Mouse (Mus musculus): ENCODE measurements around the gene Tstd1.

The Tstd1 gene

GRCm38 (mm10) chr1:171419291-171419882 is 715 bp downstream of the Tstd1 start:
- no peak for DNase-seq (ENCODE audit: low spot score)

GRCm38 (mm10) chr1:171419905-171420304 is 1.2 kb downstream of the Tstd1 start:
- no peak for DNase-seq (ENCODE audit: low spot score)

GRCm38 (mm10) chr1:171422504-171423095 is 3.9 kb downstream of the Tstd1 start:
- peak; percentile 33 for DNase-seq (ENCODE audit: low spot score)

GRCm38 (mm10) chr1:171424638-171425037 is 6.0 kb downstream of the Tstd1 start:
- no peak for DNase-seq (ENCODE audit: low spot score)

- peak; percentile 62 for DNase-seq (ENCODE audit: low spot score)
These were observed 6.5 kb downstream of the Tstd1 start for GRCm38 (mm10) chr1:171425126-171425525.

DNA sequence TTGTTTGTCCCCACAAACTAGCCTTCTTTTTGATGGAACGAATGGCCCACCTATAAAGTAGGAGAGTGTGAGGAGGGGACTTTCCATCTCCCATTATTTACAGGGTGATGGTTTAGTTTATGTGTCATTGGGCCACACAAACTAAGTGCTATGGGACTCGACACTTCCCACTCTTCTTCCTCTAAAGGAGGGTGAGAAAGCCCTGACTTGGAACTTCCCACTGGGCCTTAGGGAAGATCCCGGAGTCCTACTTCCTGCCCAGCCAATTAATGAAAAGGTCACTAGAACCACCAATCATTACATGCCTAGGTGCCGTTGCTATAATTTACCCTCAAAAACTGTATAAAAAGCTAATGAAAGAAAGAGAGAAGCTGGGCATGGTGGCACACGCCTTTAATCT is 13.5 kb downstream of the Tstd1 start:
- DNase-seq (ENCODE audit: low spot score): no peak

DNA sequence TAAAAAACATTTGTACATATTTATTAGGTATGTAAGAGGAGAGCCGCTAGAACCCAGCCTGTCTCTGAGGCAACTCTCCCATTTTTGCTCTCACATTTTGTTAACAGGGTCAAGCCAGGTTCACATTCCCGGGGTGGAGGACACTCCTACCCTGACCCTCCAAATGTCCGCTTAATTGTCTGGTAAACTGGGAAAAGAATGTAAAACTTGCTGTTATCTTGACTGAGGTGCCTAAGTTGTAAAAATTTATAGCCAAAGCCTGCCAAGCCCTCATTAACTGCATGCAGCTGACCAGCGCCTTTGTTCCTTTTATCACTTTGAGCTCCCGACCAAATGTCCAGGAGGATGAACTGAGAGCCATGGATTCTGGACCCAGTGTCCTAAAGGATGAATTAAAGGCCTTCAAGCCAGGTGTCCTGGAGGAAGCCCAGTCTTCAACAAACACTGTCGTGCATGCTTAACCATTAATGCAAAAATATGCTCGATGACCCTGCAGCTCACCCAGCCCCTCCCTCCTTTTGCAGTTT is 16.7 kb downstream of the Tstd1 start:
- peak; percentile 32 for DNase-seq (ENCODE audit: low spot score)

GRCm38 (mm10) chr1:171435974-171436373 is 17.3 kb downstream of the Tstd1 start:
- DNase-seq (ENCODE audit: low spot score): no peak

GRCm38 (mm10) chr1:171437264-171438013 is 18.8 kb downstream of the Tstd1 start, which contains the start of gene F11r:
Gene F11r, plus strand, starts transcription at chr1:171437535.
- peak; percentile 93 for DNase-seq (ENCODE audit: low spot score)

- DNase-seq (ENCODE audit: low spot score): no peak
These were observed 19.5 kb downstream of the Tstd1 start for GRCm38 (mm10) chr1:171438014-171438670.

GRCm38 (mm10) chr1:171439072-171439471 is 20.4 kb downstream of the Tstd1 start:
- no peak for DNase-seq (ENCODE audit: low spot score)

DNA sequence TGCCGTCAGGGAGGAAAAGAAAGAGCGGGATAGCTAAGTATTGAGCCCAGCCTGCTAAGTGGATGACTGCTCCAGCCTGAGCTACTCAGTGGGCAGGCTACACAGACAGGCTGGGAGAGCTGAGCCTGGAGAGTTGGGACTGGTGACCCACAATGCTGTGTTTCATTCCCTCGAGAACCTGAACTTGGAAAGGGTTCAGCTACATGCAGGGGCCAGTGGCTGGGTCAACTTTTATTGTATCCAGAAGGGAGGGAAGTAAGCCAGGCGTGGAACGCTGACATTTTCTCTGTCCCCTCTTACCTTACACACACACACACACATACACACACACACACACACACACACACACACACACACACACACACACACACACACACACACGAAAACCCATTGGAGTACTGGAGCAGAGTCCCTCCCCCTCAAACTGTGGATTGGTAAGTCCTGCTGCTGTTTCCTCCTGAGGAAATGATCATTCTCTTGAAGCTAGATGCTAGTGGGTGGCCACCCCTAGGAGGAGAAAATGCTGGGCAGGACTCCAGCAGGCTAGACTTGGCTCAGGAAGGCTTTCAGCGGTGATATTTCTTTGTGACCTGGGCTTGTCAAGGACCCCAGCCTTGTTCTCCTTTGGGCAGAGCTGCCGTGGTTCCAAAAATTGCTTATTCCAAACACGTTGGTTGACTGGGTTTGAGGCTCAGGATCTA is 21.5 kb downstream of the Tstd1 start:
- DNase-seq (ENCODE audit: low spot score): no peak

DNA sequence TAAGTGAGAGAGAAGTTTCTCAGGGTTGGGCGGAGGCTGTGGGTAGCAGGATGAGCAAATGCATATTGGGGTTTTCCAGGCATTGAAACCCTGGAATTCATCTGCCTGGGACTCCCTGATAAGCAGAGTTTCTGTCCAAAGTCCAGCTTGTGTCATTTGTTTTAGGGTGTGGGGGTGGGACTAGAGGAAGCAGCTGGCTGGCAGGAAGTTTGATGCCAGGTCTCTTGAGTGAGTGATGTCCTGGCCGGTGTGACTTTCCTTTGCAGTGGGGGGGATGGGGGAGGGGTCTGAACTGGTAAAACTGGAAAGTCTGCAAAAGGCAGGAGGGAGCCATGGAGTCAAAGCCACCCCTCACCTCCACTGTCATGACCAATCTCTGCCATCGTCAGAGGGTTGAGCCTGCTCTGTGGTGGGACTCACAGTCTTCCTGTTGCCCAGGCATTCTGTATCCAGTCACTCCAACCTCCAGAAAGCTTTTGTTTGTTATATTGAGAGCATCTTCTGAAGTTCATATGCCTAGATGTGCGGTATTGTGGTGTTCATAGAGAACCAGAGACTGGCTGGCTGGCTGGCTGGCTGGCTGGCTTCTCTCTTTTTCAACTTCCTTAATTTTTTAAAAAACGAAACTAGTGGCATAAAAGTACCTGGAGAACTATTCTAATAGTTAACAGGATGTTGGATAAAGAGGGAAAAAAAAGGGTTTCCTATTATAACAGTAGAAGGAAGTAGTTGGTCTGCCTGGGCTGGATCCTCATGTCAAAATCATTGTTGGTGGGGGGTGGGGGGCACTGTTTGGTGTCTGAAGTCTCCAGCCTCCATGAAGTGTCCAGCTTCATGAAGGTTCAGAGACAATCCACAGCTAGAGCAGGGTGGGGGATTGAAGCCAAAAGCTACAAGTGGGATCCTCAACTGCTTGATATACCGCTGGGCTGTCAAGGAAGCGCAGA is 23.1 kb downstream of the Tstd1 start:
- peak; percentile 60 for DNase-seq (ENCODE audit: low spot score)

DNA sequence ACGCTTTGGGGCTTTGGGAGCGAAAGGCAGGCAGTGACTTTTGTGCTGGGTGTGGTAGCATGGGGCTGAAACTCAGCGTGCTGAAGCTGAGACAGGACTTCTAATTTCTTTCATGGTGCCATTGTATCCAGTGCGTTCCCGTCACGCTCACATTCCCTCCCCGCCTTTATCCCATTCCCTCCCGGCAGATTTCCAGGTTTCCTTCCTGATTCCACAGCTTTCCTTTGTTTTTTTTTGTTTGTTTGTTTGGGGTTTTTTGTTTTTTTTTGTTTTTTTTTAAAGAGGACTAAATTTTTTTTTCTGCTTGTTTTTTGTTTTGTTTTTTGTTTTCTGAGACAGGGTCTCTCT is 23.7 kb downstream of the Tstd1 start:
- DNase-seq (ENCODE audit: low spot score): no peak

- DNase-seq (ENCODE audit: low spot score): no peak
These were observed 26.4 kb downstream of the Tstd1 start for GRCm38 (mm10) chr1:171445050-171445449.

DNA sequence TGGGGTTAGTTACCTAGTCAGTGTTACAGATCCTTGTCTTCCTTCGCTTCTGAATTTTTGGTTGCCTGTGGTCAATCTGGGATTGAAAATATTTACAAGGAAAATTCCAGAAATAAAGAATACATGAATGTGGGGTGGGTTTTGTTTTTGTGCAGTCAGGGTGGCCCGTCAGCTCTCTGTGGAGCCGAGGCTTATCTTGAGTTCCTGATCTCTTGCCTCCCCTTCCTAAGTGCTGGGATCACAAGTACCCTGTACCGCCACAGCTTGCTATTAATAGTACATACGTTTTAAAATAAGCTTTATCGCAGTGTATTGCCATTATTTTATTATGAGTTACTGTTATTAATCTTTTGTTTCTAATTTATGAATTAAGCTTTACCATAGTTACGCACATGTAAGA is 28.2 kb downstream of the Tstd1 start:
- no peak for DNase-seq (ENCODE audit: low spot score)

- no peak for DNase-seq (ENCODE audit: low spot score)
These were observed 29.0 kb downstream of the Tstd1 start for GRCm38 (mm10) chr1:171447692-171448091.

GRCm38 (mm10) chr1:171450062-171450461 is 31.4 kb downstream of the Tstd1 start:
- DNase-seq (ENCODE audit: low spot score): no peak

DNA sequence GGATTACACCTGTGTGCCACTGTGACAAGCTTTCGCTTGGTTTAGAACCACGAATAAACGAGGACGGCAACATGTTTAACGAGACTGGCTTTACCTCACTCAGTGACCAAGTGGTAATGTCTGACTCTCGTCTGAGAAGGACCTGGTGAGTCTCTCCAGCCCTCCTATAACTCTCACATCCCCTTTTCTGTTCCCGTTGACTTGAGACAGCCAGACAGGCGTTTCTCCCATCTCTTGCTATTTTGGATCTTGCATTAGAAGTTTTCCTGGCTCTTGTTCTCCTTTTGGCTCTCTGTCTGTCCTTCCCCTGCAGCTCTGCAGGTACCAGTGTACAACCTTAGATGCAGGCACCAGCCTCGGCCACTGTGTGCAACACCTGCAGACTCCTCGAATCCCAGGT is 32.3 kb downstream of the Tstd1 start:
- DNase-seq (ENCODE audit: low spot score): no peak

GRCm38 (mm10) chr1:171452522-171452921 is 33.9 kb downstream of the Tstd1 start:
- DNase-seq (ENCODE audit: low spot score): no peak

DNA sequence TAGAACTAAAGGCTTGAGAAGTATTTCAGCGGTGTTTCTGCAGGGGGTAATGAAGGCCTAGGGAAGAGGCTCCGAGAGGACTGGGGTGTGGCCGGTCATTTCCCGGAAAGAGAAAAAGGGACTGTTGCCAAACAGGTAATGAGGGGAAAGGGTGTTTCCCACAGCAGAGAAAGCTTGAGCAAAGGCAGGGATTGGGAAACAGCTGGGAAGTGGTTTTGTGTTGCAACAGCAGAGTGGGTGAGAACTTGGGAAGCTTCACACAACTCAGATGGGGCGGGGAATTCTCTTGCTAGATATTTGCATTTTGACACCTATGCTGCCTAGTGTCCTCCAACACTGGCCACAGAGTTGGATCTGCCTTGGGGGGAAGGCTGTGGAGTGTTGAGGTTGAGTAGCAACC is 34.3 kb downstream of the Tstd1 start:
- peak; percentile 44 for DNase-seq (ENCODE audit: low spot score)
